Mouse (Mus musculus) megakaryocyte progenitor cell, adult 5-6 weeks (primary cell): ENCODE data around the gene Actn4. TPM values are rescaled to one million over a fixed set of nuclear protein-coding genes. Genes with fewer than 3 reads are reported as not detected.

Source experiments
- ATAC-seq: replicated peaks from 2 replicates; pipeline ENCODE4 v1.8.0; 2016; ENCODE audit warnings: mild to moderate bottlenecking, moderate TSS enrichment, inconsistent platforms; ENCODE audit not compliant: poor library complexity
- total RNA-seq, 2 experiments: library from RNA; stranded (forward) in 1 of 2; stranded (reverse) in 1 of 2; fragments of 157-497, 149-512 nt in 1 of 2; fragments of 200-1000 nt in 1 of 2; gene quantifications; 2 replicates each; pipeline versions ENCODE4 v1.2.3 to v1.2.4; 2015 to 2017

Gene Actn4
- total RNA-seq (2015) (86.4 and 87.2 TPM in 2 replicates), total RNA-seq (2017) (47.1 and 49.5 TPM in 2 replicates)

DNA sequence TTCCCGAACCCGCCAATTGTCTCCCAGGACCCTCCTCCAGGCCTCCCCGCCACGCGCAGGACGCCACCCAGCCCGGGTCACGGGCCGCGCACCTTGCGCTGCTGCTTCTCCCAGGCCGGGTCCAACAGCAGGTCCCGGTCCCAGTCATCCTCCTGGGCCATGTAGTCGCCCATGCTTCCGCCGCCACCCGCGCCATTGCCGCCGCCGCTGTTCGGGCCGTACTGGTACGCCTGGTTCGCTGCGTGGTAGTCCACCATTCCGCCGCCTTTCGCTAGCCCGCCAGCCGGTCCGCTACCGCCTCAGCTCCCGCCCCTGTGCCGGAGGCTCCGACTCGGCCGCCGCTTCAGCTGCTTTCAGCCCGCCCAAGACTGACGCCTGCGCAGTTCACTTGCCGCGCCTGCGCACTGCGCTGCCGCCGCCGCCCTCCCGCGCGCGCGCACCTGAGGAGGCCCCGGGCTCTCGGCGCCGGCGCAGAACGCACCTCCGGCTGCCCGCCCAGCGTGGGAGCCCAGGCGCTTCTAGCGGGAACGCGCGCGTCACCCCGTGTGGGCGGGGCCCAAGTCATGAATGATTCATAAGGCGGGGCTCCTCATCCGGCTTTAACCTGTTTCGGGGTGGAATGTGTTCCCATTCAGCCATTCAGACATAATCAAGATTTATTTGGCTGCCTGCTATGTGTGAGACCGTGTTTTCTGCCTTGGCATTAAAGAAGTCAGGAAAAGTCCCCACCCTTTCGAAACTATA, at the start of gene Actn4:
TSS of gene Actn4 (minus strand) at position 414 of the 744 bp plus-strand sequence.
- peak; percentile 93 for ATAC-seq

DNA sequence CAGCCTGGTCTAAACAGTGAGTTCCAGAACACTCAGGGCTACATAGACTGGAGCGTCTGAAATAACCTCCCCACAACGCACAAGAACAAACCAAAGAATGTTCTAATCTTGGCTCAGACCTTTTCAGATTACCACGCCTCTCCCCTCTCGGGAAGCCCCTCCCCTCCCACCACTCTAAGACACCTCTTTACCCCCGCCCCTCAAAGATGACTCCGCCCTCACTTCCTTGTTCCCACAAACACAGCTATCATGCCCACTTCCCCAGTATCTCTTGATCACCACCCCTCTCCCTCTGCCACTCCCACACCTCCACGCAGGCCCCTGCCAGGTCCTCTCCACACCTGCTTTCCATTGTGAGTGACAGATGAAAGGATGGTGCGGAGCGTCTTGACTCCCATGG, 46.6 kb upstream of the Actn4 start:
- ATAC-seq, result peak; percentile 62

DNA sequence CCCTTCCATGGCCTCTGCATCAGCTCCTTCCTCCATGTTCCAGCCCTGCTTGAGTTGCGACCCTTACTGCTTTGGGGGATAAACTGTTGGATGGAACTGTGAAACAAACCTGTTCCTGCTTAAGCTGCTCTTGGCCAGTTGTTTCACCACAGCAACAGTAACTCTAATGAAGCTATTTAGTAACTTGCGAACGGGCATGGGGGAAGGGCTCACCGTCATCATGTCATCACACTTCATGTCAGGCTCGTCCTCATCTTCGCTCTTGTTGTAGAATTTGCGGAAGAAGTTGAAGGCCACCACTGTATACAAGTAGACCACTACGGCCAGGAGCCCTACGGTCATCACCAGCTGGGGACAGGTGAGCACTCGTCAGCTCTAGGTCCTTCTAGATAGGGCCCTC, 46.0 kb upstream of the Actn4 start:
- ATAC-seq, result peak; percentile 43

DNA sequence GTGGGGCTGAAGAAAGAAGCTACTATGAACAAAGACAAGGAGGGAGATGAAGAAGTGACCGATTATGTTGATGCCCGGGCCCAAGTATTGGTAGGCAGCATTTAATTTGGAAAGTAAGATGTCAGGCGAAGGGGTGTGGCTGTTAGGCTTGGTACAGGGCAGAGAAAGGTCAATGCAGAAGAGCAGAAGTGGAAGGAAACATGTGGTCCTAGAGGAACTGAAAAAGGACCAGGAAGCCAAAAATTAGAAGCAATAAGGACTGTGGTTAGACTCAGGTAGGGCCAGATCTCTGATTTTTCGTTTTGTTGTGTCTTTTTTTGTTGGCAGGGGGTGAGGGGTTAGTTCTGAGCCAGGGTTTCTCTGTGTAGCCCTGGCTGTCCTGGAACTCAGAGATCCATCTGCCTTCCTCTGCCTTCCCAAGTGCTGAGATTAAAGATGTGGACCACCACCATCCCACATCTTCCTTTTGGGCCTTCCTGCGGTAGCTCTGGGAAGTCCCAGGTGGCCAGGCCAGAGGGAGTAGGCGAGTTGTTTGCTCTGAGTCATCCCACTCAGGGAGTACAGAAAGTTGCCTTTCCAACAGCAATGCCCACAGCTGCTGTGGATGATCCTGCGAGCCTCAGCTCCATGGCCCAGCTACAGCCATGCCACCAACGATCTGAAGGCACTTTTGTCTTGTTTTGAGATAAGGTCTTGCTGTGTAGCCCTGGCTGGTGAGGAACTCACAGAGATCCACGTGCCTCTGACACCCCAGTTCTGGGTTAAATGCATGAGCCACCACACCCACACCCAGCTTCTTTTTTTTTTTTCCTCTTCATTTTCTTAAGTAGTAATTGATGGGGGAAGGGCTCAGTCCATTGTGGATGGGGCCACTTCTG, 45.3 kb upstream of the Actn4 start:
- peak; percentile 30 for ATAC-seq

DNA sequence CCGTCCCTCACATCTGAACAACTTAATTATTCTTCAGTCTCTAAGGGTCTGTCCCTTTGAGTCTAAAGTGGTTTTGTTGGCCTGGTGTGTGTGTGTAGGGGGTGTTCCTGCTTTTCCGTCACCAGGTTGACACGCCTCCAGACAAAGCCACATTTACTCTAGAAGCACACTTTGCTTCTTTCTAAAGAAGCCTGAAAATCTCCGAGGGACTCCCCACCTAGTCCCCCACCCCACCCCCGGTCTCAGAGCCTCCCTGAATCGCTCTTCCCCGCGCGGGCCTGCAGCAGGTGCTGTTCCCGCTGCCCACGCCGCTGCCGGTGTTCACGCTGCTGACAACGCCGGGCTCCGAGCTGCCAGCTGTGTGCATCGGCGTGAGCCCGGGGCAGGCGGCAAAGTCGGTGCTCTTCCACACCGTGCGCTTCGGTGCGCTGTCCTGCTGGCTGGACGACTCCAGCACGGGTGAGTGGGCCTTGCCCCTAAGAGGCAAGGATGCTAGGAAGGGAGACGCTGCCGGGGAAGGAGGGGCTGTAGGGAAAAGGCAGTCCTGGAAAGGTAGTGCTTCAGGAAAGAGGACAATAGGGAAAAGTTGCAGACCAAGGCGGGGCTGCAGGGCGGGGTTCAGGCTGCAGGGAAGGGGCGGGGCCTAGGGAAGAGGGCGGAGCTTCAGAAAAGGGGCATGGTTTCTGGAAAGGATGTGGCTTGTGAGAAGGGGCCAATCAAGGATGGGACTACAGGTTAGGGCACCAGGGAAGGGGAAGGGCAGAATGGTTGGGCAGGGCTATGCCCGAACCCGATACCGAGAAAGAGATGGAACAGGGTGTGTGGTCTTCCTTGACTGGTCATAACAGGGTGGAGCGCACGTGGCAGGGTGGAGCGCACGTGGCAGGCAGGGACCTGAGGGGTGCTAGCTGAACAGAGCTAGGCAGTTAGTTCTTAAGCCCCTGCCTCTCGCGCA, 38.8 kb upstream of the Actn4 start:
- ATAC-seq, result peak; percentile 94

DNA sequence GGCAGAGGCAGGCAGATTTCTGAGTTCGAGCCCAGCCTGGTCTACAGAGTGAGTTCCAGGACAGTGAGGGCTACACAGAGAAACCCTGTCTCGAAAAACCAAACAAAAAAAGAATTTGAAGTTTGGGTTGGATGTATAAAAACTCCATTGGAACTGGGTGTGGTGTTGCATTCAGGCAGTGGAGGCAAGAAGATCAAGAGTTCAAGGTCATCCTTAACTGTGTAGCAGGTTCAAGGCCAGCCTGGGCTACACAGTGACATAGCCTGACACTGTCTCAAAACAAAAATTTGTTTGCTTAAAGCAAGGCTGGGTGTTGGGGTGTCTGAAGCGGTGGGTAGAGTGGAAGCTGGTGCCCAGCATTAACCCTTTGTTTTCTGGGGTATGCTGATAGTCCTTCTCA, 31.3 kb upstream of the Actn4 start:
- ATAC-seq, result no peak

DNA sequence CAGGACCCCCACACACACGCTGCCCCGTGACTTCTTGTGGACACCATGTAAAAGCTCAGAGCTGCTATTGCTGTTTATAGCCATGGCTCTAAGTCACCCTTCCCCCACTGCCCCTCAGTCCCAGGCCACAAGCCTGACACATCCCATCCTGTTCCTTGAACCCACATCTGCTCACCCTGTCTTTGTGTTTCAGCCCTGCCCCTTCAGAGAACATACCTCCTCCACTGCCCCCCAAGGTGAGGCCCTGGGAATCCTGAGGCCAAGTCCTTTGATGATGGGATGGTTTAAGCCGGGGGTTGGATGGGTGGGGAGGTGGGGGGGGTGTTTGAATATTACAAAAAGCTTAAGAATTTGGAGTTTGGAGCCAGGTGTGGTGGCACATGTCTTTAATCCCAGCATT, 30.9 kb upstream of the Actn4 start:
- no peak for ATAC-seq

DNA sequence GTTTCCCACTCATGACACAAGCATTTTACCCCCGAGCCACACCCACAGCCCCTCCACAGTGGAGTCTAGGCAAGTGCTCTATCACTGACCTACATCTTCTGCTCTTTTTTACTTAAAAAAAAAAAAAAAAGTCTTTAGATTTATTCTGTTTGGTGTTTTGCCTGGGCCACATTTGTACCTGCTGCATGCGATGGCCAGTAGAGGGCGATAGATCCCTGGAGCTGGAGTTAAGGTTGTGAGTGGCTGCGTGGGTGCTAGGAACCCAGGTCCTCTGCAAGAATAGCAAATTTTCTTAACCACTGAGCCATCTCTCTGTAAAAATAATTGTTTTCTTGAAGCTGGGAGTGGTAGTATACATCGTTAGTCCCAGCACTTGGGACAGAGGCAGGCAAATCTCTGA, 29.5 kb upstream of the Actn4 start:
- ATAC-seq, result peak; percentile 77

DNA sequence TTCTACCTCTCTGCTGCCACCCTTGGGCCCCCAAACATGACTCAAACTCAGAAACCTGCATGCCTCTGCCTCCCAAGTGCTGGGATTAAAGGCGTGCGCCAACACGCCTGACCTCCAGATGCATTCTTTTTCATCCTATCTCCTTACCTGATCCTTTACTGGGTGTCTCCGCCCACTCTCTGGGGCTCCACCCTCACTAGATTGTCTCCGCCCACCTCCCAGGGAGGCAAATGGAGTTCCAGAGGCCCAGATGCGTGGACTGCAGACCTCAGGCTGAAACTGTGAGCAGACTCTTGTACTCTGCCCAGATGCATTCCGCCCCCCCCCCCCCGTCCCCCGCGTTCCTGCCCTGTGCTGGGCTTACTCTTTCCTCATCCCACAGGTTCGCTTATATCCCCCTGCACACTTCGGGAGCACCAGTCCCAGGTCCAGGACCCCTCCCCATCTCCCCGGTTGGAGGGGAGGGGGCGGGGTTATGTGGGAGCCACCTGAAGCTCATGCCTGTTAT, 28.7 kb upstream of the Actn4 start:
- ATAC-seq, result 0 out of 2 replicates have a peak, but pooled peaks have one; percentile 37

DNA sequence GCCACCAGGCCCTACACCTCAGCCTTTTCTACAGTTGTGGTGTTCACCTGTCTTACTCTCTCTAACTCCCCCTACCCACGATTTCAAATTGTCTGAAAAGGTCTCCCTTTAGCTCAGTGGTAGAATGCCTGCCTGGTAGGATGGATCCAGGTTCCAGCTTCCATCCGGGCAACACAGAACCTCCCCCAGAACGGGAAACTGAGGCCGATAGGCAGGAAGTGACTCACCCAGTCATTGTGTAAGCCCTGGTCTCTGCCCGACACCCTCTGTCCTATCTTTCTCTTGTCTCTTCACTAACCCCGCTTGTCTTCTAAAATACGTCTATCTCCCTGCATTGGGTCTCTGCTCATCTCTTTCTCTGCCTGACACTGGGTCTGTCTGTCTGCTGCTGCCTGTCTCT, 23.1 kb upstream of the Actn4 start:
- no peak for ATAC-seq

DNA sequence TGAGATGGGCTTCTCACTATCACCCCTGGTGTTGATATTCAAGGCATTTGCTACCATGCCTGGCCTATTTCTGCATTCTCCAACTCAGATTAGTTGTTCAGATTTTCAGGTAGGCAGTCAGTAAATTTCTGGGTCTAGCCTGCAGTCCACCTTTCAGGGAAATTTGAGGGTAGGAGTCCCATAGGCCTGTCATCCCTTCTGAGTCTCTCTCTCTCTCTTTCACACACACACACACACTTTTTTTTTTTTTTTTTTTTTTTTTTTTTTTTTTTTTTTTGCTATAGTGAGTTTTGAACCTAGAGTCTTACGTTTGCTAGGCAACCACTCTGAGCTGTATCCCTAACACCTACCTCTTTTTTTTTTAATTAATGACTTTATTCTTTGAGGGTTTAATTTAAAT, 22.3 kb upstream of the Actn4 start:
- no peak for ATAC-seq

DNA sequence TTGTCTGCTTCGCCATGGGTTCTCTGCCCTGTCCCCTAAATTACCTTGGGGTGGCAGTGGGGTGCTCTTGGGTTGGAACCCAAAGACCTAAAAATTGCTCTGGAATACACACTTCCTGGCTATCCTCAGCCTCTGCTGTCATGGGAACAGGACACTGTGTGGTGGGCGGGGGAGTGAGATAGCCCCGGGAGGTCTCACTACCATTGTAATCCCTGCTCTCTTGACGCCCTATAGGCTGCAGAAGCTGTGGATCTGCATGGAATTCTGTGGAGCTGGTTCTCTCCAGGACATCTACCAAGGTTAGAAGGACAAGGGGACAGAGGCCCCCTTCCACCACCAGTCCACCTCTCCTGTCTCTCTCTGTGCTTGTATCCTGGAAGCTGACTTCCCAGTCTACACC, 21.7 kb upstream of the Actn4 start:
- ATAC-seq, result no peak

DNA sequence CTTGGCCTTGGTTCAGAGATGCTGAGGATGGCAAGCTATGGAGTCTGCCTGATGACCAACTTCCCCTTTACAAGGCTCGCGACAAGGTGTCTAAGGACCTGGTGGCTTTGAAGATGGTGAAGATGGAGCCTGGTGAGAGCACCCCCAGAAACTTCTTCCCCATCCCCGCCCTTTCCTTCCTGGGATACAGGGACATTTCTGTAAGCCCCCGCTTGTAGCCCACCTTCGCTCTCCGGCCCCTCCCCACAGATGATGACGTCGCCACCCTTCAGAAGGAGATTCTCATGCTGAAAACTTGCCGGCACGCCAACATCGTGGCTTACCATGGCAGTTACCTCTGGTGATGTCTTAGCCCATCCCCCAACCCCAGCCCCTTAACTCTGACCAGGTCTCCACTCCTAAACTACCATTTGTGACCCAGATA, 21.0 kb upstream of the Actn4 start:
- ATAC-seq, result 0 out of 2 replicates have a peak, but pooled peaks have one; percentile 21

DNA sequence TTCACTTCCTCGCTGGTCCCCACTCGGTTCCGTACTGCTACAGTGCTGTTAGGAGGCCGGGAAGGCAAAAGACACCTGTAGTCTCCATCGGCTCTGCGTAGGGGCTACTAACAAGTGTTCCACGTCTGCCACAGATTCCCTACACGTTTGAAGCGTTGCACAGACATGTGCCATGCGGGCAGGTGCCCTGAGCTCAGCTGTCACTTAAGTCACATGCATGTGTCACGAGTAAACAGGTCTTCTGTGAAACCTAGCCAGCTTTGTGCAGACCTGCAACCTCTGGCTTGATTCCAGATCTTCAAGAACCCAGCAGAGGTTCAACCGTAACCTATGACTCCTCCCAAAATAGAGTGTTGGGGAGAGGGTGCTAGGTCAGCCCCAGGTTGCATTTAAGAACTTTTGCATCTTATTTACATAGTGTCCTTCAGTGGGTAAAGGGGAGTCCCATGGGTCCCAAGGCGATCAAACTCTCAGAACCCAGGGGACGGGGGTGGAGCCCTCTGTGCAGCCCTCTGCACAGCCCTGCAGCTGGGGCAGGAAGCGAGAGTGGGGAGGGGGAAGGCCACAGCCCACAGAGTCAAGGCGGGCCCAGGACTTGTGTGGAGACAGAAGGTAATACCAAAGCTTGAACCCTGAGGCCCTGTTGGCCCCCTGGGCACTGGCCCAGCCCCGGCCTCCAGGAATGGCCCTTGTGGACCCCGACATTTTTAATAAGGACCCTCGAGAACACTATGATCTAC, 20.3 kb upstream of the Actn4 start:
- peak; percentile 59 for ATAC-seq

DNA sequence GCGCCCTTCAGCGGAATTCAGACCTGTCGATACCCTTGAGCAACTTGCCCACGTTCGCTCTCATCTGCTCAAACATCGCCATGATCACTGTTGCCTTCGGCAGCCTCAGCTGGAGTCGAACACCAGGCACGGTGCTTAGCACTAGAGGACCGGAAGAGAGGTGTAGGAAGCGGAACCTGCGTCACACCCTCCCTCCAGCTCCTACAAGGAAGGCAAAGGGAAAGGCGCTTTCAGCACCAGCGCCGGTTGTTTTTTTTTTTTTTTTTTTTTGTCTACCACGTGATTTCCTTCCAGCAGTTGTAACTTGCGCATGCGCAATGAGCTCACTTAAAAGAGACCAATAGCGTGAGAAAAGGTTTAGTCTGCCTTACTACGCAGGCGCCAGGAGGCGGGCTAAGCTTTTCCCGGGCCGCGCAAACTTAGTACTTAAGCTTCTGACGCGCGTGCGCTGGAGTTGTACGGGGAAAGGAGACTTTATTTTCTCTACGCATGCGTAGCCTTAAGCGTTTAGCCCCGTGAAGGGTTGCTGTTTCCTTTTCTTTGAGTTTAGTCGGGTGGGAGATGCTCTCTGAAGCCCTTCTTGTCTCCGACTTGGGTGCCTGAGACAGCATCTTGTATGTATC, 19.6 kb upstream of the Actn4 start, which contains the start of the genes Eif3k and Map4k1:
TSS of gene Eif3k (minus strand) at position 214 of the 623 bp plus-strand sequence.
TSS of gene Map4k1 (plus strand) at position 400 of the 623 bp plus-strand sequence.
- peak; percentile 88 for ATAC-seq

DNA sequence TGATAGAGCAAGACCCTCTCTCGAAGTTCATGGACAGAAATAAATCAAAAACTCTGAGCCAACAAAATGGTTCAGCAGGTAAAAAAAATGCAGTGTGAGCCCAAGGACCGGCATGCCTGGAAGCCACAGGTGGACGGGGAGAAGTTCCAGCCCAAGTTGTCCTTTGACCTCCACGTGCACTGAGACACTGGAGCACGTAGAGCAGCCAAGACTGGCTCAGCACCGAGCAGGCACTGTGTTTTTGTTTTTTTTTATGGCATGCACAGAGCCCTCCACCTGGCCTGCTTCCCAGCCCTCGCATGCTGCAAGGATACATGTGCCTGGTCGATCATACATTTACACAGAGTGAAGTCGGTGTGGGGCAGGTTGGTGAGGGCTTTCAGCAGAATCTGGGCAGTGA, 15.4 kb upstream of the Actn4 start:
- no peak for ATAC-seq

DNA sequence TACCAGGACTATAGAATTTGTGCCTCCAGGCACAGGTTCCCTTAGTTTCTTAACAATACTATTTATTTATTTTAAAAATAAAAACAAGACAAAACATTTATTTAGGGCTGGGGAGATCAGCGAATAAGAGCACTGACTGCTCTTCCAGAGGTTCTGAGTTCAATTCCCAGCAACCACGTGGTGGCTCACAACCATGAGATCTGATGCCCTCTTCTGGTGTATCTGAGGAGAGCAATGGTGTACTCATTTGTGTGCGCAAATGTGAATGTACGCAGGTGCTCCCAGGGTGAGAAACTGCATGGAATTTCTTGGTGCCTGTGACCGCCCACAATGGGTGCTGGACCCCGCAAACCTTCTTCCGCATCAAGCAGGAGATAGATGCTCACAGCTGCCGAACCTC, 10.9 kb upstream of the Actn4 start:
- ATAC-seq, result 0 out of 2 replicates have a peak, but pooled peaks have one; percentile 16

DNA sequence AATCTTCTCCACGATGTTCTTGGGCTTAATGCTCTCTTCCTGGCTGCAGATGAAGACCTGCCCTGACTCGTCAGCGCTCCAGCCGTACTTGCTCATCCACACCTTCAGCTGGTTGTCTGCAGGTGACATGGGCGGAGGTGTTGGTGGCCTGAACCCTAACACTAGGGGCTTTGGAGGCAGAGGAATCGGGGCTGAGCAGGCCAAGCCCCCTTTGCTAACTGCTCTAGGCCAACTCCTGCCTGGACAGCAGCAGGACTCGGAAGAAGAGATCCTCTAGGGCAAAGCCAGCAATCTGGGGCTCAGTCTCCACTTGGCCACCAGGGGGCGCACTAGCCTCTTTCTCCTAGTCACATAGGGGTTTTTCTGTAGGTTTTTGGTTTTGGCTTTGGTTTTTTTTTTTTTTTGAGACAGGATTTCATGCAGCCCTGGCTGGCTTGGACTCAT, 10.4 kb upstream of the Actn4 start:
- peak; percentile 70 for ATAC-seq

DNA sequence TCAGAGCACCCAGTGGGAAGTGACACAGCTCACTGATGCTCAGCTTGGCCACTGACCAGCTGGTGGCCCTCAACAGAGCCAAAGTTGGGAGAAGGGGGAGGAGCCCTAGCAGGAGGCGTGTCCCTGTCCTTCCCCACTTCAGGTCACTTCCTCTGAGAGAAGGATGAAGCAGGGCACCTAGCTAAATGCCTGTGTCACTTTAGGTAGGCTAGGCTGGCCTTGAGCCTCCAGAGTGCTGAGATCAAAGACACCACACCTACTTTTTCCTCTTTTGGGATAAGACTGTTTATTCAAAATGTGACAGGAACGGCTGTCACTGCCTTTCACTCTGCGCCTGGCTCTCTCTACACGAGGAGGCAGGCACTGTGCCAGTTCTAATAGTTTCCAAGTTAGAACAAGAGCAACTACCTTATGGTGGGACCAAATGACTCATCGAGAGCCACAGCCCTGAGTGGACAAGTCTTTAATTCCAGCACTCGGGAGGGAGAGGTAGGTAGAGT, 9.7 kb upstream of the Actn4 start:
- ATAC-seq, result no peak
